Mouse (Mus musculus) ES-Bruce4 (cell line): Measurements from ENCODE around the gene Tmem262. TPM values are rescaled to one million over a fixed set of nuclear protein-coding genes. Genes with fewer than 3 reads are reported as not detected.
A peak's percentile ranks its signal among the peaks of the same experiment; 100 is the strongest.

Experiments used
- H3K27ac ChIP-seq: 2 replicates; pipeline ENCODE4 v1.5.1; 2012; ENCODE audit warnings: low read length, inconsistent platforms; ENCODE audit not compliant: insufficient read depth
- H3K27me3 ChIP-seq: 2 replicates; pipeline ENCODE4 v1.6.1; 2012; ENCODE audit warnings: mild to moderate bottlenecking, low read length, inconsistent platforms; ENCODE audit not compliant: control insufficient read depth, poor library complexity, insufficient read depth, severe bottlenecking
- H3K36me3 ChIP-seq: 2 replicates; pipeline ENCODE4 v1.6.1; 2012; ENCODE audit warnings: inconsistent platforms, mild to moderate bottlenecking, low read length, moderate library complexity; ENCODE audit not compliant: control insufficient read depth, poor library complexity, insufficient read depth, severe bottlenecking
- H3K4me1 ChIP-seq: one replicate; pipeline ENCODE4 v1.8.1; 2011; ENCODE audit warnings: low read length; ENCODE audit not compliant: control insufficient read depth, insufficient read depth
- H3K4me3 ChIP-seq: 2 replicates; pipeline ENCODE4 v1.5.1; 2011; ENCODE audit warnings: low read depth, mild to moderate bottlenecking, low read length
- H3K9ac ChIP-seq: 2 replicates; pipeline ENCODE4 v1.6.1; 2012; ENCODE audit warnings: low read depth, mild to moderate bottlenecking, inconsistent platforms; ENCODE audit not compliant: poor library complexity, severe bottlenecking
- H3K9me3 ChIP-seq: replicated peaks from 2 replicates; pipeline ENCODE4 v1.6.1; 2012; ENCODE audit warnings: mild to moderate bottlenecking, low read length, inconsistent platforms; ENCODE audit not compliant: control insufficient read depth, poor library complexity, insufficient read depth, severe bottlenecking
- CTCF ChIP-seq: IDR thresholded peaks from one replicate; pipeline ENCODE4 v1.8.1; 2011; ENCODE audit warnings: low read depth, low read length
- EP300 ChIP-seq: IDR thresholded peaks from 2 replicates; pipeline ENCODE4 v1.6.1; 2011; ENCODE audit warnings: low read depth, low read length; ENCODE audit not compliant: insufficient read depth
- POLR2A ChIP-seq: IDR thresholded peaks from one replicate; pipeline ENCODE4 v1.8.1; 2011; ENCODE audit warnings: low read length; ENCODE audit not compliant: insufficient read depth
- polyA plus RNA-seq: library from polyadenylated mRNA; stranded (reverse); fragments of >200 nt; gene quantifications from 2 replicates; pipeline ENCODE4 v1.2.4, GENCODE M21; 2011; ENCODE audit warnings: low read depth; ENCODE audit not compliant: missing spikeins, insufficient read depth, insufficient read length

Tmem262 gene
- polyA plus RNA-seq, 1 experiment = not detected

DNA sequence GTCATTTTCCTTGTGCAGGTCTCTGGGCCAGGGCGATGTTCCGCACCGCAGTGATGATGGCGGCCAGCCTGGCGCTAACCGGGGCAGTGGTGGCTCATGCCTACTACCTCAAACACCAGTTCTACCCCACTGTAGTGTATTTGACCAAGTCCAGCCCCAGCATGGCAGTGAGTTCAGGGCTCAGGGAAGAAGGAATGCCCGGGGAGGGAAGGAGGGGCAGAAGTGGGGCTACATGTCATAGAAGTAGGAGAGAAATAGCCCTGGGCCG is 32.0 kb upstream of the Tmem262 start:
- Histone ChIP-seq H3K4me1 (no peaks in the 10 kb centered on the region), H3K9me3 (no peaks in the 10 kb centered on the region), H3K36me3 (peaks cover 37% of the 10 kb centered on the region), H3K27me3 (no peaks in the 10 kb centered on the region), H3K9ac (peak overlapping the region; percentile 92; the same call in 1 of the 2 replicates), H3K27ac (no peak overlapping the region), H3K4me3 (peak overlapping the region; percentile 95; the same call in 1 of the 2 replicates)
- TF ChIP-seq CTCF (no peak), POLR2A (no peak)

GRCm38 (mm10) chr19:6048681-6049410 is 31.0 kb upstream of the Tmem262 start:
- Histone ChIP-seq H3K4me1 (no peaks in the 10 kb centered on the region), H3K9me3 (no peaks in the 10 kb centered on the region), H3K4me3 (no peak overlapping the region), H3K27ac (no peak overlapping the region), H3K9ac (no peak overlapping the region), H3K36me3 (peaks cover 45% of the 10 kb centered on the region), H3K27me3 (no peaks in the 10 kb centered on the region)
- TF ChIP-seq CTCF (no peak), POLR2A (no peak), EP300 (no peak)

GRCm38 (mm10) chr19:6052516-6052915 is 27.3 kb upstream of the Tmem262 start:
- H3K9me3 ChIP-seq = no peaks in the 10 kb centered on the region
- no peak overlapping the region for H3K9ac ChIP-seq
- no peaks in the 10 kb centered on the region for H3K27me3 ChIP-seq
- H3K27ac ChIP-seq = no peak overlapping the region
- TF ChIP-seq POLR2A (no peak), CTCF (no peak), EP300 (no peak)
- H3K4me1 ChIP-seq = no peaks in the 10 kb centered on the region
- H3K36me3 ChIP-seq = peaks cover 64% of the 10 kb centered on the region
- no peak overlapping the region for H3K4me3 ChIP-seq

- H3K36me3 ChIP-seq = peaks cover 63% of the 10 kb centered on the region
- H3K27me3 ChIP-seq = no peaks in the 10 kb centered on the region
- no peaks in the 10 kb centered on the region for H3K4me1 ChIP-seq
- TF ChIP-seq EP300 (no peak), POLR2A (no peak), CTCF (no peak)
- H3K27ac ChIP-seq = no peak overlapping the region
- H3K9me3 ChIP-seq = no peaks in the 10 kb centered on the region
- H3K4me3 ChIP-seq = no peak overlapping the region
- no peak overlapping the region for H3K9ac ChIP-seq
These were observed 25.5 kb upstream of the Tmem262 start for GRCm38 (mm10) chr19:6054296-6054695.

GRCm38 (mm10) chr19:6056696-6057095 is 23.1 kb upstream of the Tmem262 start:
- Histone ChIP-seq H3K27ac (no peak overlapping the region), H3K9me3 (no peaks in the 10 kb centered on the region), H3K4me3 (peak overlapping the region; percentile 83), H3K4me1 (no peaks in the 10 kb centered on the region), H3K36me3 (peaks cover 51% of the 10 kb centered on the region), H3K9ac (peak overlapping the region; percentile 82), H3K27me3 (no peaks in the 10 kb centered on the region)
- TF ChIP-seq POLR2A = no peak
- TF ChIP-seq EP300 = no peak
- TF ChIP-seq CTCF = no peak

DNA sequence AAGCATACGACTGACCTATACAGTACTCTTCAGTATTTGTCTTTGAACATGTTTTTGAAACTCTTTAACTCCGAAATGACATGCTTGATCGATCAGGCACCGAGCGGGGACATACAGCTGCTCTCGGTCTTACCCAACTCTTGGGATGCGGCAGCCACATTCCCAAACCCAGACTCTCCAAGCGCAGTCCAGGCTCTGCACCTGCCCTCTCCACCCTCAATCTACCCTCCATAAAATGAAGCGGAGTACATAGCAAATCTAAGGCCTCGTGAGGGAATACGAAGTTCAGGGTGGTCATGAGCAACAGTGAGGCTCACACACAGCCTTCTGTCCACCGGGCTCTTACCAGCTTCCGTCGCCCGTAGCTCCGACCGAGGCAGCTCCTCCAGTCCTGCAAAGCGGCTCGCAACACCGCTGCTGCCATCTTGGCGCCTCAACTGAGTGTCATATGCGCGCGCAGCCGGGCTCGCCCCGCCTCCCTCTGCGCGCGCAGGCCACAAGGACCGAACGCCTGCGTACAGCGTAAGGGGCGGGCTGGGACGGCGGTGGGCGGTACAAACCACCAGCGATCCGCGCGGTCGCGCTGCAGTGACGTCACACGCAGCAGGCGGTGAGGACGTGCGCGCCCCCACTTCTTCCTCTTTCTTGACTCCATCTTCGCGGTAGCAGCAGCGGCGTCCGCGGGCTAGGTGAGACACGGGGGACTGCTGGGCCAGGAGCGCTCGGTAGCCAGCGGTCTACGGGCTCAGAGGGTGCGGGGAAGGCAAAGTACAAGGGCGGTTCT is 22.3 kb upstream of the Tmem262 start, which contains the start of the genes Mrpl49 and Fau:
Gene Mrpl49, minus strand, starts transcription at position 473 of the 784 bp plus-strand sequence.
Gene Fau, plus strand, starts transcription at position 532 of the 784 bp plus-strand sequence.
- Histone ChIP-seq H3K9ac (peak within 1 kb of the TSS; percentile 84), H3K27ac (no peak within 1 kb of the TSS), H3K27me3 (no peaks in the 10 kb centered on the region), H3K4me3 (peak within 1 kb of the TSS; percentile 89), H3K36me3 (peaks cover 45% of the 10 kb centered on the region), H3K4me1 (no peaks in the 10 kb centered on the region), H3K9me3 (no peaks in the 10 kb centered on the region)
- TF ChIP-seq CTCF = no peak
- peak; percentile 96 for TF ChIP-seq POLR2A
